In the genomic region with DNA sequence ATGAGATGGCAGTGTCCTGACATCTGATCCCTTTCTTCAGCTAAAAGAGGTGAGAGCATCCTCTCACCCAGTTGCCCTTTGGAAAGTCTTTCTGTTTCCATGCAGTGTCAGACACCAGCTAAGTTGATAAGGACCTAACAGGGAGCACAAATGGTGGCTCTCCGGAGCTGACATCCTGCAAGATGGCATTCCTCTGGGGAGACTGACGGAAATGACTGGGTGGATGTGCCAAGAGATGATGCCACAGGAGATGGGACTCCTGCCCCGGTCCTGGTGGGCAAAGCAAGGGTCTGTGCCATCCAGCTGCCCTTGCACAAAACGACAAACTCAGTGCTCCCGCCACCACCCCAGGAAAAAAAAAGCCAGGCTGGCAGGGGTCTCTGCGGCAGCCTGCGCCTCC, we compare ENCODE assay signal across 8 mouse cellular contexts. TPM values are rescaled to one million over a fixed set of nuclear protein-coding genes. Genes with fewer than 3 reads are reported as not detected.
DNase-seq lines count a peak whose midpoint lies in the region; ATAC-seq and TF ChIP-seq lines count a peak whose summit lies in the region.

No protein-coding gene starts in this region.

- H3K36me3 ChIP-seq in erythroblast, embryonic 14.5 days (ENCODE audit: control insufficient read depth) = peaks cover 49% of the 10 kb centered on the region
- peaks cover 56% of the 10 kb centered on the region for H3K36me3 ChIP-seq in forebrain, embryonic 13.5 days (ENCODE audit: poor library complexity, severe bottlenecking)
- H3K36me3 ChIP-seq in liver, embryonic 14.5 days (replicated peaks; ENCODE audit: control insufficient read depth, insufficient read depth, low read depth) = peaks cover 14% of the 10 kb centered on the region

- H3K9ac ChIP-seq in forebrain, embryonic 13.5 days = peak overlapping the region; percentile 74
- H3K9ac ChIP-seq in liver, embryonic 14.5 days (replicated peaks) = no peak overlapping the region

- peak; percentile 47 for DNase-seq in 3T3-L1 (ENCODE audit: low read depth, low spot score)
- no peak for DNase-seq in liver, embryonic 14.5 days (ENCODE audit: low read depth in 3 of 3, low spot score in 3 of 3)
- no peak for DNase-seq in right cerebral cortex, postnatal 4 days
- no peak for DNase-seq in embryo, embryonic 10 days (ENCODE audit: low spot score)
- no peak for DNase-seq in adrenal gland, postnatal 25 days

- peak overlapping the region; percentile 78 for H3K27ac ChIP-seq in forebrain, embryonic 13.5 days
- no peak overlapping the region for H3K27ac ChIP-seq in liver, embryonic 14.5 days

- no peak for TF ChIP-seq EP300 in liver, embryonic 14.5 days (IDR thresholded peaks at IDR 0.05; ENCODE audit: low read depth)

- TF ChIP-seq CTCF in liver, embryonic 14.5 days (IDR thresholded peaks at IDR 0.05; ENCODE audit: low read depth) = no peak

- 32% methylated on average over 7 of the region's 7 CpGs for WGBS in forebrain, embryonic 13.5 days
- 39% methylated on average over 7 of the region's 7 CpGs for WGBS in liver, embryonic 14.5 days (ENCODE audit: insufficient replicate concordance)

- H3K4me3 ChIP-seq in erythroblast, embryonic 14.5 days (replicated peaks) = peak overlapping the region; percentile 39
- peak overlapping the region; percentile 42 for H3K4me3 ChIP-seq in forebrain, embryonic 13.5 days
- H3K4me3 ChIP-seq in liver, embryonic 14.5 days (ENCODE audit: insufficient read depth in 1 of 2, low read depth in 2 of 2, low read length in 2 of 2) = peak overlapping the region; percentile 32 to 33

- peak overlapping the region; percentile 62 for H3K4me2 ChIP-seq in forebrain, embryonic 13.5 days
- H3K4me2 ChIP-seq in liver, embryonic 14.5 days (ENCODE audit: low read depth) = peak overlapping the region; percentile 55

- ATAC-seq in erythroblast, adult 5-6 weeks (replicated peaks; ENCODE audit: low FRiP score, poor library complexity, severe bottlenecking) = no peak
- no peak for ATAC-seq in forebrain, embryonic 13.5 days
- ATAC-seq in liver, embryonic 14.5 days (ENCODE audit: insufficient read depth) = no peak

- H3K4me1 ChIP-seq in erythroblast, embryonic 14.5 days (ENCODE audit: control insufficient read depth) = peaks cover 15% of the 10 kb centered on the region
- H3K4me1 ChIP-seq in forebrain, embryonic 13.5 days = peaks cover 33% of the 10 kb centered on the region
- H3K4me1 ChIP-seq in liver, embryonic 14.5 days (replicated peaks; ENCODE audit: control insufficient read depth in 2 of 2, insufficient read depth in 2 of 2, low read length in 1 of 2) = peaks cover 0 to 9% of the 10 kb centered on the region in 2 experiments; a peak in 2 of 4 replicates

- no peaks in the 10 kb centered on the region for H3K27me3 ChIP-seq in erythroblast, embryonic 14.5 days (ENCODE audit: control insufficient read depth)
- H3K27me3 ChIP-seq in forebrain, embryonic 13.5 days = no peaks in the 10 kb centered on the region
- H3K27me3 ChIP-seq in liver, embryonic 14.5 days (ENCODE audit: control insufficient read depth, insufficient read depth, low read length) = no peaks in the 10 kb centered on the region

- no peaks in the 10 kb centered on the region for H3K9me3 ChIP-seq in erythroblast, embryonic 14.5 days (ENCODE audit: control insufficient read depth, low read length)
- no peaks in the 10 kb centered on the region for H3K9me3 ChIP-seq in forebrain, embryonic 13.5 days (replicated peaks)
- H3K9me3 ChIP-seq in liver, embryonic 14.5 days (ENCODE audit: control insufficient read depth, low read length) = no peaks in the 10 kb centered on the region

RNA-seq across cellular contexts. Expression of a gene that starts 20.4 kb away (rescaled TPM):
- polyA plus RNA-seq in erythroblast, embryonic 14.5 days (2012) = 0.19 and 0.30 TPM in 2 replicates
- 2.3 TPM in 1 of 2 replicates, not detected in the other for total RNA-seq in erythroblast, adult 5-6 weeks (2015; ENCODE audit: low replicate concordance)
- total RNA-seq in erythroblast, adult 5-6 weeks (2017; ENCODE audit: low replicate concordance) = 1.4 and 3.2 TPM in 2 replicates
- polyA plus RNA-seq in forebrain, embryonic 13.5 days (2015; fragmentation: Nextera tagmentation; extraction: Ambion mirVana) = 40.0 and 42.2 TPM in 2 replicates
- 4.3 and 10.3 TPM in 2 replicates for polyA plus RNA-seq in liver, embryonic 14.5 days (2012; rRNA removed)
- polyA plus RNA-seq in liver, embryonic 14.5 days (2014; fragmentation: Nextera tagmentation; extraction: Ambion mirVana) = 14.7 and 15.2 TPM in 2 replicates
- 34.2 and 37.9 TPM in 2 replicates for total RNA-seq in adrenal gland, postnatal 25 days (2021)

RNA-seq across cellular contexts. Expression of a gene that starts 28.9 kb away (rescaled TPM):
- polyA plus RNA-seq in erythroblast, embryonic 14.5 days (2012) = 0.75 and 1.2 TPM in 2 replicates
- total RNA-seq in erythroblast, adult 5-6 weeks (2015; ENCODE audit: low replicate concordance) = 3.6 TPM in 1 of 2 replicates, not detected in the other
- total RNA-seq in erythroblast, adult 5-6 weeks (2017; ENCODE audit: low replicate concordance) = 3.7 and 4.5 TPM in 2 replicates
- 25.8 and 26.1 TPM in 2 replicates for polyA plus RNA-seq in forebrain, embryonic 13.5 days (2015; fragmentation: Nextera tagmentation; extraction: Ambion mirVana)
- 45.6 and 50.6 TPM in 2 replicates for polyA plus RNA-seq in liver, embryonic 14.5 days (2012; rRNA removed)
- polyA plus RNA-seq in liver, embryonic 14.5 days (2014; fragmentation: Nextera tagmentation; extraction: Ambion mirVana) = 20.7 and 22.6 TPM in 2 replicates
- total RNA-seq in adrenal gland, postnatal 25 days (2021) = 73.3 and 81.1 TPM in 2 replicates

RNA-seq across cellular contexts. Expression of a gene that starts 37.9 kb away (rescaled TPM):
- polyA plus RNA-seq in erythroblast, embryonic 14.5 days (2012) = 2.1 and 2.4 TPM in 2 replicates
- total RNA-seq in erythroblast, adult 5-6 weeks (2015; ENCODE audit: low replicate concordance) = 32.9 and 37.4 TPM in 2 replicates
- total RNA-seq in erythroblast, adult 5-6 weeks (2017; ENCODE audit: low replicate concordance) = 13.8 and 20.8 TPM in 2 replicates
- 131 and 142 TPM in 2 replicates for polyA plus RNA-seq in forebrain, embryonic 13.5 days (2015; fragmentation: Nextera tagmentation; extraction: Ambion mirVana)
- 24.1 and 27.4 TPM in 2 replicates for polyA plus RNA-seq in liver, embryonic 14.5 days (2012; rRNA removed)
- polyA plus RNA-seq in liver, embryonic 14.5 days (2014; fragmentation: Nextera tagmentation; extraction: Ambion mirVana) = 38.1 and 39.4 TPM in 2 replicates
- total RNA-seq in adrenal gland, postnatal 25 days (2021) = 149 and 153 TPM in 2 replicates

RNA-seq across cellular contexts. Expression of a gene that starts 46.8 kb away (rescaled TPM):
- polyA plus RNA-seq in erythroblast, embryonic 14.5 days (2012) = not detected in 2 replicates
- not detected in 2 replicates for total RNA-seq in erythroblast, adult 5-6 weeks (2015; ENCODE audit: low replicate concordance)
- total RNA-seq in erythroblast, adult 5-6 weeks (2017; ENCODE audit: low replicate concordance) = not detected in 2 replicates
- 4.4 and 4.8 TPM in 2 replicates for polyA plus RNA-seq in forebrain, embryonic 13.5 days (2015; fragmentation: Nextera tagmentation; extraction: Ambion mirVana)
- 0.51 and 0.92 TPM in 2 replicates for polyA plus RNA-seq in liver, embryonic 14.5 days (2012; rRNA removed)
- polyA plus RNA-seq in liver, embryonic 14.5 days (2014; fragmentation: Nextera tagmentation; extraction: Ambion mirVana) = 0.47 and 0.51 TPM in 2 replicates
- total RNA-seq in adrenal gland, postnatal 25 days (2021) = 4.2 and 4.3 TPM in 2 replicates
